Mouse (Mus musculus) forebrain, postnatal 0 days (tissue): ENCODE measurements around the gene Taf15. TPM values are rescaled to one million over a fixed set of nuclear protein-coding genes. Genes with fewer than 3 reads are reported as not detected.
A peak's percentile ranks its signal among the peaks of the same experiment; 100 is the strongest.

Source experiments
- ATAC-seq: fragments of 200-750 bp; cut with Nextera tagmentation; 2 replicates; pipeline ENCODE4 v1.8.0; 2017; ENCODE audit warnings: mild to moderate bottlenecking, moderate library complexity
- DNase-seq: peaks from one replicate; pipeline ENCODE4 v3.0.0-alpha.2; 2015
- H3K27ac ChIP-seq: fragments of 300-500 bp; sonication (generic); 2 replicates; pipeline ENCODE4 v1.5.1; 2014; ENCODE audit warnings: low read depth, mild to moderate bottlenecking, antibody characterized with exemption, low read length, moderate library complexity, mixed read lengths
- H3K27me3 ChIP-seq: fragments of 300-500 bp; sonication (generic); 2 replicates; pipeline ENCODE4 v1.6.1; 2014; ENCODE audit warnings: mild to moderate bottlenecking, low read length, mixed read lengths; ENCODE audit not compliant: insufficient read depth
- H3K36me3 ChIP-seq: fragments of 300-500 bp; sonication (generic); 2 replicates; pipeline ENCODE4 v1.6.1; 2014; ENCODE audit warnings: mild to moderate bottlenecking, moderate library complexity; ENCODE audit not compliant: insufficient read depth
- H3K4me1 ChIP-seq: fragments of 300-500 bp; sonication (generic); 2 replicates; pipeline ENCODE4 v1.6.1; 2014; ENCODE audit warnings: antibody characterized with exemption; ENCODE audit not compliant: insufficient read depth
- H3K4me2 ChIP-seq: fragments of 300-500 bp; sonication (generic); 2 replicates; pipeline ENCODE4 v1.6.1; 2014; ENCODE audit warnings: low read depth, mild to moderate bottlenecking, moderate library complexity
- H3K4me3 ChIP-seq: fragments of 300-500 bp; sonication (generic); 2 replicates; pipeline ENCODE4 v1.5.1; 2014; ENCODE audit warnings: low read depth, low read length, mixed read lengths
- H3K9ac ChIP-seq: fragments of 300-500 bp; sonication (generic); 2 replicates; pipeline ENCODE4 v1.6.1; 2014; ENCODE audit warnings: mild to moderate bottlenecking
- H3K9me3 ChIP-seq: fragments of 300-500 bp; sonication (generic); 2 replicates; pipeline ENCODE4 v1.6.1; 2016; ENCODE audit warnings: low read length
- CTCF ChIP-seq: sonication (generic); IDR thresholded peaks from 2 replicates; pipeline ENCODE4 v1.5.1; 2016; ENCODE audit warnings: antibody characterized with exemption, control low read depth, low read depth
- WGBS: fragments of 180-500 bp; shearing (Covaris S2); extraction: QIAGEN DNeasy Blood & Tissue Kit; methylation state at CpG from one replicate; pipeline ENCODE4 v1.1.7; 2014; 5-methylcytosine and 5-hydroxymethylcytosine counted together
- polyA plus RNA-seq: library from polyadenylated mRNA; unstranded; fragments of >200 nt; fragmentation: Nextera tagmentation; extraction: Ambion mirVana; gene quantifications from 2 replicates; pipeline ENCODE4 v1.2.1, GENCODE M21; 2015
- total RNA-seq: library from RNA; depleted of rRNA; stranded (reverse); fragments of >200 nt; gene quantifications from 2 replicates; pipeline ENCODE4 v1.2.3, GENCODE M21; 2014

Taf15 gene
- total and polyA plus RNA-seq, 2 experiments from 2014 or later: 10.5 to 27.8 TPM

GRCm38 (mm10) chr11:83440081-83441064 is 32.5 kb upstream of the Taf15 start:
- Histone ChIP-seq H3K27me3 (peaks cover 36% of the 10 kb centered on the region), H3K4me1 (no peaks in the 10 kb centered on the region), H3K36me3 (no peaks in the 10 kb centered on the region), H3K4me3 (peak overlapping the region; percentile 61), H3K9me3 (0 out of 2 replicates have a peak, but pooled peaks cover 3% of the 10 kb centered on the region), H3K9ac (peak overlapping the region; percentile 61), H3K4me2 (peak overlapping the region; percentile 76), H3K27ac (no peak overlapping the region)
- ATAC-seq (peak; percentile 95), DNase-seq (peak; percentile 95)
- peak; percentile 99 for TF ChIP-seq CTCF
- WGBS: under 1% methylated on average over 65 of the region's 75 CpGs

GRCm38 (mm10) chr11:83441235-83441634 is 31.7 kb upstream of the Taf15 start:
- no peak overlapping the region for H3K9ac ChIP-seq
- H3K4me1 ChIP-seq: no peaks in the 10 kb centered on the region
- H3K27ac ChIP-seq: no peak overlapping the region
- WGBS: 36% methylated on average over 7 of the region's 7 CpGs
- H3K36me3 ChIP-seq: no peaks in the 10 kb centered on the region
- no peak for TF ChIP-seq CTCF
- peaks cover 39% of the 10 kb centered on the region for H3K27me3 ChIP-seq
- ATAC-seq (no peak), DNase-seq (no peak)
- H3K4me3 ChIP-seq: peak overlapping the region; percentile 61; the same call in 1 of the 2 replicates
- 0 out of 2 replicates have a peak overlapping the region, but pooled peaks have one; percentile 76 for H3K4me2 ChIP-seq
- 0 out of 2 replicates have a peak, but pooled peaks cover 3% of the 10 kb centered on the region for H3K9me3 ChIP-seq

GRCm38 (mm10) chr11:83442596-83443267 is 30.2 kb upstream of the Taf15 start:
- H3K9ac ChIP-seq: no peak overlapping the region; the same call in 1 of the 2 replicates
- TF ChIP-seq CTCF: peak; percentile 86
- peak overlapping the region; percentile 21 for H3K4me3 ChIP-seq
- peak; percentile 90 for DNase-seq
- peak; percentile 64 for ATAC-seq
- peak overlapping the region; percentile 51 for H3K4me2 ChIP-seq
- WGBS: 12% methylated on average over 29 of the region's 29 CpGs
- H3K9me3 ChIP-seq: 0 out of 2 replicates have a peak, but pooled peaks cover 3% of the 10 kb centered on the region
- H3K27ac ChIP-seq: no peak overlapping the region
- peaks cover 39% of the 10 kb centered on the region for H3K27me3 ChIP-seq
- H3K36me3 ChIP-seq: no peaks in the 10 kb centered on the region
- no peaks in the 10 kb centered on the region for H3K4me1 ChIP-seq

- H3K9me3 ChIP-seq: 0 out of 2 replicates have a peak, but pooled peaks cover 3% of the 10 kb centered on the region
- no peak overlapping the region for H3K27ac ChIP-seq
- DNase-seq: no peak
- H3K36me3 ChIP-seq: no peaks in the 10 kb centered on the region
- H3K4me3 ChIP-seq: no peak overlapping the region
- peaks cover 39% of the 10 kb centered on the region for H3K27me3 ChIP-seq
- ATAC-seq: no peak
- 9% methylated on average over 7 of the region's 7 CpGs for WGBS
- H3K9ac ChIP-seq: no peak overlapping the region
- H3K4me1 ChIP-seq: no peaks in the 10 kb centered on the region
- no peak overlapping the region for H3K4me2 ChIP-seq
- TF ChIP-seq CTCF: no peak
Observed at GRCm38 (mm10) chr11:83443824-83444223, 29.1 kb upstream of the Taf15 start.

- H3K27ac ChIP-seq: no peak overlapping the region
- H3K27me3 ChIP-seq: peaks cover 37% of the 10 kb centered on the region
- no peak overlapping the region for H3K9ac ChIP-seq
- no peak for TF ChIP-seq CTCF
- 34% methylated on average over 19 of the region's 19 CpGs for WGBS
- H3K4me3 ChIP-seq: 0 out of 2 replicates have a peak overlapping the region, but pooled peaks have one; percentile 11
- DNase-seq (no peak), ATAC-seq (no peak)
- no peaks in the 10 kb centered on the region for H3K36me3 ChIP-seq
- peak overlapping the region; percentile 37 for H3K4me2 ChIP-seq
- H3K9me3 ChIP-seq: 0 out of 2 replicates have a peak, but pooled peaks cover 3% of the 10 kb centered on the region
- H3K4me1 ChIP-seq: no peaks in the 10 kb centered on the region
Observed at GRCm38 (mm10) chr11:83445001-83445400, 27.9 kb upstream of the Taf15 start.

- Histone ChIP-seq H3K27me3 (peaks cover 26% of the 10 kb centered on the region), H3K4me3 (no peak overlapping the region), H3K9ac (no peak overlapping the region; the same call in 1 of the 2 replicates), H3K4me2 (no peak overlapping the region), H3K4me1 (no peaks in the 10 kb centered on the region), H3K36me3 (no peaks in the 10 kb centered on the region), H3K9me3 (0 out of 2 replicates have a peak, but pooled peaks cover 3% of the 10 kb centered on the region), H3K27ac (no peak overlapping the region)
- 89% methylated on average over 10 of the region's 10 CpGs for WGBS
- no peak for TF ChIP-seq CTCF
- no peak for DNase-seq
- ATAC-seq: no peak
Observed at GRCm38 (mm10) chr11:83447612-83448011, 25.3 kb upstream of the Taf15 start.
